Mouse (Mus musculus) left cerebral cortex, adult 6 months (tissue): Measurements from ENCODE around the gene Mcm2. TPM values are rescaled to one million over a fixed set of nuclear protein-coding genes. Genes with fewer than 3 reads are reported as not detected.

Experiments used
- long read RNA-seq, 2 experiments: library from polyadenylated mRNA; unstranded; transcript quantifications; one replicate each; pipeline ENCODE4 v2.0.0; 2019 to 2020
- polyA plus RNA-seq: library from polyadenylated mRNA; unstranded; fragments of <200 nt; fragmentation: Nextera tagmentation; gene quantifications from 2 replicates; pipeline ENCODE4 v1.2.3, GENCODE M21; 2021

The Mcm2 gene
- 3.1 and 3.4 TPM in 2 replicates for polyA plus RNA-seq
- long read RNA-seq, experiment 1, transcript Mcm2-201 (16 exons, 3,371 nt), result major isoform, 24 of 31 reads
- long read RNA-seq, experiment 1, partial matches to known transcripts, result 3 of 31 reads
- long read RNA-seq, experiment 1, other reads (novel, unspliced or antisense), result 4 of 31 reads
- long read RNA-seq, experiment 2, partial matches to known transcripts, result 0 of 6 reads
- long read RNA-seq, experiment 2, other reads (novel, unspliced or antisense), result 2 of 6 reads

DNA sequence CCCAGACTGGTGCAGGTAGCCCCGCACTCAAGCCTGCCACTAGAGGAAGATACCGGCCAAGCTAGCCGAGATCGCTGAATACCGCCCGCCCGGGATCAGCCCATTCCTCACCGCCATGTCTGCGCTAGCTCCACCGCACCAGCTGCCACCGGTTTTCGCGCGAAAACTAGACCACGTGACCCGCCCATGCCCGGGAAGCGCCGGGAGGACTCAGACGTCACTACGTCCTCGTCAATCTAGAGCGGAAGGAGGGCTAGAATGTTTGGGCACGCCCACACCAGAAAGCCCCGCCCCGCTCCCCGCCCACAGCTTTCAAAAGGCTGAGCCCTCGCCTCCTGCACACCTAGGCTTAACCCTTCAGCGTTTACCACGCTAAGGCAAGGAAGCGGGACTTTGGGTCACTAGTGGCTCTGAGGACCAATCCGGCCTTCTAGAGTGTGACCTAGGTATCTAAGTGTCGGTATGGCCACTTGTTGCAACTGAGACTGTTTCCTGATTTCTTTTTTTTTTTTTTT is at the start of gene Mcm2:
Gene Mcm2, minus strand, starts transcription at position 247 of the 515 bp plus-strand sequence.

DNA sequence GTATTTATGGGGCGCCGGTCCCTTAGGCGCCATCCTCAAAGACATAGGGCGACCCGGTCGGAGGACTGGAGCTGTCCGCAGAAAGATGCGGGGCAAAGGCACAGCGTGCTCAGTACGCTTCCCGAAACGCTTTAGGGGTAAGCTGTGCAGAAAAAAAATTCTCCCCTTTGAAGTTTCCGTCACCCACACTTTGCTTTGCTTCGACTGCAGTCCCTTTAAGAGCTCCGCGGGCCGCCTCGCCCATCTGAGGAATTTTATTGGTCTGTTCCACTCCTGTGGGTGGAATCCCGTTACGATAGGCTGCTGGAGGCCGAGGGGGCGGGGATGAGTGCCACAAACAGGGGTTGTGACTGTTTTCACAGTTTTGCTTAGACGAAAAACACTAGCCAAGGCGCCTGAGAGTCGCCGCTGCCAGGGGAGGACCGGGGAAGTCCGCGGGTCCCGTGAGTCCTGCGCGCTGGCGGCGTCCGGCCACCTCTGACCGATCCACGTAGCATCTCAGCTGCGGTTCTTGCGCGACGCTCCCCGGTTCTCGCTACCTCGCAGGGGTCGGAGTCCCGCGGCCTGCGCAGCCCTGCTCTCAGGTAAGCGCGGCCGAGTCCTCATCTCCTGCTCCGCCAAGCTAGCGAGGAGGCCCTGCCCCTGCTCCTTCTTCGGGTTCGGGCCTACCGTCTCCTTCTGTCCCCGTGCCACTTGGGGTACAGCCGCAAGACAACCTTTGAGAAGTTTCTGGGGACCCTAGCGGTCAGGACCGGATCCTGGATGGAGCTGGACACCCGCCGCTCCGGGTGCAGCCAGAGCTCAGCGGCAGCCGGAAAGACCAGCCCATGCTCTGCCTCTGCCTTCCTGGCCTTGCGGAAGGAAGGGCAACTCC is 3.6 kb upstream of the Mcm2 start, which contains the start of gene Tpra1:
Gene Tpra1, plus strand, starts transcription at position 305 of the 874 bp plus-strand sequence.

DNA sequence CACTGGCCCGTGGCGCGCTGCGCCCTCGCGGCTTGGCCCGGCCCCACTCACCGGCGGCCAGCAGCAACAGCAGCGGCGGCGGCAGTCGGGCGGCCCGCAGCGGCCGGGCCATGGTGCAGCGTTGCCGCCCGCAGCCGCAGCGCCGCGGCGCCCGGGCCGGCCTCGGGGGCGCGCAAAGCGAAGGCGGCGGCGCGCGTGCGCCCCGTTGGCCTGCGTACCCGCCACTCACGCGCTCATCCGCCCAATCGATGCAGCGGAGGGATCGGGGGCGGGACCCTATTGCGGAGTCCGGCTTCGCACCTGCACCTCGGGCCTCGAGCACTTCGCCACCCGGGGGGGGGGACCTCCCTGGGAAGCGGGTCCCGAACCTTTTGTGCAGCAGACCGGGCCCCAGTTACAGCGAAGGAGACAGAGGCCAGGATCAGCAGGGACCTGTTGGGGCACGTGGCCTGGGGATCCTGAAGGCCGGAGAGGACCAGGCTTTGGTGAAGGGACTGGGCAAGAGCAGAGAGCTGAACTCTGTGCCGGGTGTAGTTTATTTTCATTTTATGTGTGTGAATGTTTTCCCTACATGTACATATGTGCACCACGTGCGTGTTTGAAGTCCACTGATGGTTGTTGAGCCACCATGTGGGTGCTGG is 23.6 kb downstream of the Mcm2 start, which contains the start of gene Podxl2:
Gene Podxl2, minus strand, starts transcription at position 177 of the 641 bp plus-strand sequence.

DNA sequence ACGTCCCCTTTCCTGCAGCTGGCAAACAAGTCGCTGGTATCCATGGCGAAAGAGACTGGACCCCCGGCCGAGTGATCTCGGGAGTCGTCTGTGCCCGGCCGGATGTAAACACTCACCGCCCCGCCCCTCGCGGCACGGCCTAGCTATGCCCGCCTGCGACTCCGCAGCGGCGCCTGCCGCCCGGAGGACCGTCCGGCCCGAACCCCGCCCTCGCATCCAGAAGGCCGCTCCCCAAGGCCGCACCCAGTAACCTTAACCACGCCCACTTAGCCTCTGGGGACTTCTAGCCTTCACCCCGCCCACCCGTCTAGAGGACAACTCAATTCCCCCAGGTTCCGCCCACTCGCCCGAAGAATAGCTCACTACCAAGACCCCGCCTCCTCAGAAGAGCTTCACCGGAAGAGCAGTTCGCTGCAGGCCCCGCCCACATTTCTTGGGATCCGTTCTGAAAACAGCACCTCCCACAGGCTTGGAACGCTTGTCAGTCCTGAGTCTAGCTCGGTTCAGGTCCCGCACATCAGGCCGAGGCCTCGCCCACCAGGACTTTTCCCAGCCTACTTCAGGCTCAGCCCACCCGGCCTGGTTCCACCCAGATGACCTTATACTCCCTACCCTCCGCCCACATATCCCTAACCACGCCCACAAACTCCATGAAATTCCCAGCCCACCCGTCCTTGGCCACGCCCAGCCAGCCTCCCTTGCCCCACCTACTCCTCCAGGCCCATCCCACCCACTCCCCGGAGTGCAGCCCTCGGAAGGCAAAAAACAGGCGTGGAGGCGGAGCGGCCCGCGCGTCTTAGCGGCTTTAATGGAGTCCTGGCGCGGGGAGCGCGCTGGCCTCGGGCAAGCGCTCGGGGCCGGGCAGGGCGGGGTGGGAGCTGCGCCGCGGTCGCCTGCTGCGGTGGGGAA is 56.5 kb downstream of the Mcm2 start, which contains the start of gene Abtb1:
Gene Abtb1, minus strand, starts transcription at position 204 of the 909 bp plus-strand sequence.

Other genes with a start within 250 kb of the Mcm2 start
- gene Mgll, start 174.4 kb downstream of the Mcm2 start, polyA plus RNA-seq, result 270 and 347 TPM in 2 replicates
- gene Abtb1, start 56.8 kb downstream of the Mcm2 start, polyA plus RNA-seq, result 34.1 and 41.0 TPM in 2 replicates
- gene Podxl2, start 23.7 kb downstream of the Mcm2 start, polyA plus RNA-seq, result 61.6 and 221 TPM in 2 replicates
- 42.1 and 43.8 TPM in 2 replicates for gene Tpra1, start 3.5 kb upstream of the Mcm2 start, polyA plus RNA-seq